Mouse (Mus musculus) C2C12 (cell line): ENCODE data around the gene Gls.

ENCODE experiments used
- CTCF ChIP-seq: IDR thresholded peaks from one replicate; pipeline ENCODE4 v1.5.1; 2011; ENCODE audit not compliant: control insufficient read depth, insufficient read depth, insufficient read length
- FOSL1 ChIP-seq: IDR thresholded peaks from one replicate; pipeline ENCODE4 v1.8.0; 2011; ENCODE audit warnings: mild to moderate bottlenecking, low read length; ENCODE audit not compliant: poor library complexity, insufficient read depth, severe bottlenecking
- MAX ChIP-seq: IDR thresholded peaks from one replicate; pipeline ENCODE4 v1.6.1; 2011; ENCODE audit warnings: mild to moderate bottlenecking, control low read depth
- USF1 ChIP-seq: IDR thresholded peaks from one replicate; pipeline ENCODE4 v1.6.1; 2011; ENCODE audit warnings: low read depth, mild to moderate bottlenecking, control low read depth, moderate library complexity

GRCm38 (mm10) chr1:52144907-52145306 is 88.1 kb downstream of the Gls start:
- no peak for TF ChIP-seq USF1
- no peak for TF ChIP-seq CTCF
- TF ChIP-seq FOSL1: no peak
- no peak for TF ChIP-seq MAX
